Mouse (Mus musculus): Measurements from ENCODE around the gene Ifna1.

Ifna1 gene

GRCm38 (mm10) chr4:88875435-88876095 is 25.7 kb downstream of the Ifna1 start:
- no peak for DNase-seq

DNA sequence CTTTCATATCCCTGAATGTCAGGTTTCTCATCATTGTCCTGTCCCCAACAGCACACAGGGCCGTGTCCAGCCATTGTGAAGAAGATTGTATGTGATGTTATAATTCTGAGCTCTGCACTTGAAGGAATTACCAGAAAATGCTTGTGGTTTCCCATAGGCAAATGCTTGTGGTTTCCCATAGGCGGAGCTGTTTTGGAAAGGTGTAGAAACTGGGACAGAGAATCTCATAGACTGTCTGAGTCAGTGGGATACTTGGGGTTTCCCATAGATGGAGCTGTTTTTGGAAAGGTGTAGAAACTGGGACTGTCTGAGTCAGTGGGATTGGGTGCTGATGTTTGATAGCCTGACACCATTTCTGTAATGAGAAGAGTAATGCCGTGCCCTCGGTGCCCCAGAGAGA is 26.6 kb downstream of the Ifna1 start:
- no peak for DNase-seq

- DNase-seq, result no peak
Measured at GRCm38 (mm10) chr4:88878246-88878645, 28.4 kb downstream of the Ifna1 start.

DNA sequence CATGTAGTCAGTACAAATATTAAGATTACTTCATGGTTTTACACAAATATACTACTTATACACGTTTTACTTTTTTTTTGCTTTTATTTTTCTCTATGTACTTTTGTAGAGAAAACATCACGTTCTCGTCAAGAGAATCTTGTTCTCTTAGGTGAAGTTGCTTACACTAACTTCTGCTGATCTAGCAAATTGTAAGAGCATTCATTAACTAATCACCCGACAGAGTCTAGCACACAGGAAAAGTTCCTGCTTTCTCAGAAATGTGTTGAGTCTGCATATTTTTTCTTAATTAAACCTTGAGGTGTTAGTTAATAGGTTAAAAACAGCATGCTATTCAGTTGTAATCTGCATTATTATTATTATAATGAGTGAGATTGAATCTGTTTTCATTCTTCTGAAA is 28.9 kb downstream of the Ifna1 start:
- no peak for DNase-seq

DNA sequence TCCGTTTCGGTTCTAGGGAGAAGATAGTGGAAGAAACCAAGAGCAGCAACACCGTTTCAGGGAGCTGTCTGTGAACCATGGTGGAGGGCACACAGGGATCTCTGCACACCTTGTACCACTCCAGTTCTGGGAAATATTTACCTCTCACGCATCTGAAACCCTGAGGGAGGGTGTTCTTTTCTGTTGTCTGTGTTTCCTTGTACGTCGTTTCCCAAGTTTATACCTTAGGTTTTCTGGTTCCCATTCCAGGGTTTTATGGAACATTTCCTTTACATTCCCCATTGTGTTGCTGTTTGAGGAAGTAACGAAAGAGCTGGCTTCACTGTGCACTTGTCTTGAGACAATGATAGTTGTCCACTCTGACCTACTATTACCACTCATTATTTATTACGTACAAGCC is 30.2 kb downstream of the Ifna1 start, which contains the start of gene Ifne:
Ifne (minus strand) TSS at position 101 of the 400 bp plus-strand sequence.
- DNase-seq, result no peak

- DNase-seq, result no peak
Measured at GRCm38 (mm10) chr4:88888236-88888635, 38.3 kb downstream of the Ifna1 start.

DNA sequence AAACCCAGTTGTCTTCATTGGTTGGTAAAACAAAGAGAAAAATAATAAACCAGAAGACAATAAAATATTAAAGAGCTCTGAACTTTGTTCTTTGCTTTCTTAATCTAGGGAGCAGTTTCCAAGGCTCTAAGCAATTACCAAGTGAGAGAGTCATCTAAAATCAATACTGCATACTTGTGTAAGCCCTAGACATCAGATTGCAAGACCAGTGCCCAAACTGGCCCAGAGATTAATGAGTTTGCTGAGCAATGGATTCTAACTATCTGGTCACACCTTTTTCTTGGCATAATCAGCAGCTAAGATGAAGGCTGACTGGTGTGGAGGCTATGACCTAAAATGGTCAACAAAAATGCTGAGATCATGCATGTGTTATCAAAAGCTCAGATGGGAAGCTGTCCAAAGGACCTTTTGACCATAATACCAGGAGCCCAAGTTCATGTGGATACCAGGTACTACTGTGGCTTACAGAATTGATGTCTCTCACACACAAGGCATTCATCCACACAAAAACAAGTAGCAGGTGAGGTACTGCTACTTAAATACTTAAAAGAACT is 43.4 kb downstream of the Ifna1 start:
- no peak for DNase-seq

All from layer of hippocampus, adult 9-11 months (tissue).